Mouse (Mus musculus): ENCODE measurements around the gene Olfr598. TPM values are rescaled to one million over a fixed set of nuclear protein-coding genes. Genes with fewer than 3 reads are reported as not detected.
"Not testable (repeated sequence)": the region's sequence is repeated elsewhere in the genome, so short reads cannot be mapped to it uniquely, and the experiment has no call there.

Olfr598 gene
- not detected for total RNA-seq (2021)
- long read RNA-seq, result 0 reads

DNA sequence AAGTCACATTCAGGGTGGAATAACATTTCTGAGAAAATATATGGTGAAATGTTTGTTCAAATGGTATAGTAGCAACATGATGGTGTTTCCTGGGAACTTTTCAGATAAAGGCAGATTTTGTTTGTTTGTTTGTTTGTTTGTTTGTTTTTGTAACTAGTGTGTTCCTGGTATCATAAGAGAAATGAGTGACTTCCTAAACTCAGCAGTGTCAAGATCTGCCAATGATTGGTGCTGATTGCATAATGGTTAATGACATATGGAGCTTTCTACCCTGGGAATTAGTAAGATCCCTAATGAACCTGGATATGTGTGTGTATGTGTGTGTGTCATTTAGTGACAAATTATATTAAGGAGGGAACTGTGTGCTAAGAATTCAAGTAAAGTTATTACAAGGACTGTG is at the start of gene Olfr598:
Gene Olfr598 (plus strand): TSS at position 301 of the 400 bp plus-strand sequence.
- no peak for DNase-seq (ENCODE audit: low spot score in 2 of 2)

DNA sequence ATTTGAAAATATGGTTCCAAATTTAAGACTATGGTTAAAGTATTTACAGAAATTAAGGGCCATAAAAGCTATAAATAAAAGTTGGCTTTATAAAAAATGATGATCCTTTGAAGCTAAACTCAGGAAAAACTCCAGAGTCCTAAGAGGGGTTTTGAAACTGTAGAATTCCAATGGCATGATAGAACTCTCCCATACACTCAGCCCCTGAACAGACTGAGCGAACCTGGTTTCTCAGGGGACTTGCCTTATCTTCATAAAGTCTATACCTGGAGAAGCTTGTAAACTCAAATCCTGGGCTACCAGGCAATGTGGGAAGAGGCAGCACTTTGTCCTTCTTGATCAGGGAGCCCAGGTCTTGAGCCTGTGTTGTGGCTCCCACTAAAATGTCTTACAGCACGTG is 18.0 kb upstream of the Olfr598 start, which contains the start of gene Olfr596:
Gene Olfr596 (plus strand): TSS at position 301 of the 400 bp plus-strand sequence.
- not testable (repeated sequence) for DNase-seq (ENCODE audit: low spot score in 2 of 2)

DNA sequence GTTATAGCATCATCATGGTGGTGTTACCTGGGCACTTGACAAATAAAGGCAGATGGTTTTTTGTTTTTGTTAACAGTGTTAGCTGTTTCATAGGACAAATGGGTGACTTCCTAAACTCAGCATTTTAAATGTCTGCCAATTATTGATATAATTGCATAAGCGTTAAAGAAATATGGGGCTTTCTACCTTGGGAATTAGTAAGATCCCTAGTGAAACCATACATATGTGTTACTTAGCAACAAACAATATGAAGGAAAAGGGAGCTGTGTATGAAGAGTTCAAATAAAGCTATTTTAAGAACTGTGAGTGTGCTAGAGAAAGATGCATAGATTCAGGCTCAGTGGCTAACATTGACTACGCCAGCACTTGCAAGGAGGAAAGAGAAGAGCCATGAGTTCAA is 7.4 kb upstream of the Olfr598 start, which contains the start of gene Olfr597:
Gene Olfr597 (plus strand): TSS at position 301 of the 400 bp plus-strand sequence.
- DNase-seq (ENCODE audit: low spot score in 2 of 2), result not testable (repeated sequence)

DNA sequence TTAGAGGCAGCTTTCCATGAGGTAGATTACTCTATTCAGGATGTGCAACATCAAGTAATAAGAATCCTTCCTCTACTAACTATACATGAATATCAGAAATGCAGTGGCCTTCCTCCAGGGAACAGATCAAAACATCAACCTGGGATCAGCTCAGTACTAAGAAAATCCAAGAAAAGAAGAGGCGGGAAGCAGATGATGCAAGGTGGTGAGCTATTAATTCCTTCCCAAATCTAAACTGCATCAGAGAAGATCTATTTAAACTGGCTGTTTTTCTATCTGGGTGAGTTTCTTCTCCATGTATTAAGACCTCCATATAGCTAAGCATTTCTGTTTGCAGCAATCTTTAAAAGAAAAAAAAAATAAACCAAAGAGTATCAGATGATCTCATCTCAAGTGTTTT is 12.2 kb downstream of the Olfr598 start, which contains the start of gene Olfr599:
Gene Olfr599 (plus strand): TSS at position 301 of the 400 bp plus-strand sequence.
- no peak for DNase-seq (ENCODE audit: low spot score in 2 of 2)

GRCm38 (mm10) chr7:103349569-103349968 is 26.2 kb downstream of the Olfr598 start, which contains the start of gene Olfr600:
Gene Olfr600 (minus strand): TSS chr7:103349669.
- no peak for DNase-seq (ENCODE audit: low spot score in 2 of 2)

- no peak for DNase-seq (ENCODE audit: low spot score in 2 of 2)
These were observed 39.2 kb downstream of the Olfr598 start, which contains the start of gene Olfr601 for GRCm38 (mm10) chr7:103362555-103362954. Gene Olfr601 (minus strand): TSS chr7:103362655.

Other genes starting within 250 kb of the Olfr598 start
- gene Olfr584, start 241.7 kb upstream of the Olfr598 start, total RNA-seq (2021), result not detected
- not detected for gene Olfr585, start 225.8 kb upstream of the Olfr598 start, total RNA-seq (2021)
- not detected for gene Olfr586, start 197.9 kb upstream of the Olfr598 start, total RNA-seq (2021)
- not detected for gene Olfr588-ps1, start 182.7 kb upstream of the Olfr598 start, total RNA-seq (2021)
- gene Olfr589, start 167.2 kb upstream of the Olfr598 start, total RNA-seq (2021), result not detected
- gene Olfr591, start 145.2 kb upstream of the Olfr598 start, total RNA-seq (2021), result not detected
- not detected for gene Olfr592, start 138.8 kb upstream of the Olfr598 start, total RNA-seq (2021)
- gene Olfr593, start 111.7 kb upstream of the Olfr598 start, total RNA-seq (2021), result not detected
- gene Olfr594, start 106.6 kb upstream of the Olfr598 start, total RNA-seq (2021), result not detected
- not detected for gene Usp17ld, start 71.1 kb upstream of the Olfr598 start, total RNA-seq (2021)
- not detected for gene Olfr596, start 17.9 kb upstream of the Olfr598 start, total RNA-seq (2021)
- gene Olfr597, start 7.3 kb upstream of the Olfr598 start, total RNA-seq (2021), result not detected
- not detected for gene Olfr599, start 12.3 kb downstream of the Olfr598 start, total RNA-seq (2021)
- not detected for gene Olfr600, start 26.1 kb downstream of the Olfr598 start, total RNA-seq (2021)
- not detected for gene Olfr601, start 39.1 kb downstream of the Olfr598 start, total RNA-seq (2021)
- not detected for gene Olfr603, start 62.6 kb downstream of the Olfr598 start, total RNA-seq (2021)
- not detected for gene Usp17lc, start 91.5 kb downstream of the Olfr598 start, total RNA-seq (2021)
- gene Olfr605, start 121.9 kb downstream of the Olfr598 start, total RNA-seq (2021), result not detected
- gene Olfr606, start 125.5 kb downstream of the Olfr598 start, total RNA-seq (2021), result not detected
- not detected for gene Olfr607, start 140.6 kb downstream of the Olfr598 start, total RNA-seq (2021)
- not detected for gene Olfr608, start 146.3 kb downstream of the Olfr598 start, total RNA-seq (2021)
- not detected for gene Olfr609, start 174.5 kb downstream of the Olfr598 start, total RNA-seq (2021)
- not detected for gene Olfr610, start 188.6 kb downstream of the Olfr598 start, total RNA-seq (2021)
- gene Olfr611, start 197.3 kb downstream of the Olfr598 start, total RNA-seq (2021), result not detected
- gene Olfr612, start 219.1 kb downstream of the Olfr598 start, total RNA-seq (2021), result not detected
- gene Olfr613, start 224.5 kb downstream of the Olfr598 start, total RNA-seq (2021), result not detected
- not detected for gene Olfr615, start 232.5 kb downstream of the Olfr598 start, total RNA-seq (2021)
- not detected for gene Olfr616, start 245.6 kb downstream of the Olfr598 start, total RNA-seq (2021)
- gene Olfr617, start 249.5 kb downstream of the Olfr598 start, total RNA-seq (2021), result not detected